Mouse (Mus musculus): Measurements from ENCODE around the gene Ublcp1.

The Ublcp1 gene

GRCm38 (mm10) chr11:44470432-44471336, at the start of gene Ublcp1:
Gene Ublcp1 (minus strand): TSS chr11:44470498.
- in situ Hi-C loops (cut with MboI; ENCODE audit: unreplicated experiment in 2 of 2) = loop anchor here in 1 of 2 experiments (5.0 kb wide), 1 partner anchor 107 kb away; no protein-coding TSS in a partner anchor

GRCm38 (mm10) chr11:44519096-44519949, 49.0 kb upstream of the Ublcp1 start:
- in situ Hi-C loops (cut with MboI; ENCODE audit: unreplicated experiment in 2 of 2) = loop anchor here in 1 of 2 experiments (5.0 kb wide), 1 partner anchor 42 kb away; no protein-coding TSS in a partner anchor

- in situ Hi-C loops (cut with MboI; ENCODE audit: unreplicated experiment in 2 of 2) = loop anchor here in 1 of 2 experiments (5.0 kb wide), 1 partner anchor 41 kb away; no protein-coding TSS in a partner anchor
These were observed 48.2 kb upstream of the Ublcp1 start, which contains the start of gene Rnf145 for GRCm38 (mm10) chr11:44518281-44519095. Gene Rnf145 (plus strand): TSS chr11:44518964.

- in situ Hi-C loops (cut with MboI; ENCODE audit: unreplicated experiment in 2 of 2) = loop anchor here in 1 of 2 experiments (5.0 kb wide), 1 partner anchor 40 kb away; no protein-coding TSS in a partner anchor
These were observed 47.4 kb upstream of the Ublcp1 start for GRCm38 (mm10) chr11:44517561-44518280.

- in situ Hi-C loops (cut with MboI; ENCODE audit: unreplicated experiment in 2 of 2) = loop anchor here in 1 of 2 experiments (5.0 kb wide), 1 partner anchor 39 kb away; no protein-coding TSS in a partner anchor
These were observed 46.1 kb upstream of the Ublcp1 start for GRCm38 (mm10) chr11:44516362-44516761.

DNA sequence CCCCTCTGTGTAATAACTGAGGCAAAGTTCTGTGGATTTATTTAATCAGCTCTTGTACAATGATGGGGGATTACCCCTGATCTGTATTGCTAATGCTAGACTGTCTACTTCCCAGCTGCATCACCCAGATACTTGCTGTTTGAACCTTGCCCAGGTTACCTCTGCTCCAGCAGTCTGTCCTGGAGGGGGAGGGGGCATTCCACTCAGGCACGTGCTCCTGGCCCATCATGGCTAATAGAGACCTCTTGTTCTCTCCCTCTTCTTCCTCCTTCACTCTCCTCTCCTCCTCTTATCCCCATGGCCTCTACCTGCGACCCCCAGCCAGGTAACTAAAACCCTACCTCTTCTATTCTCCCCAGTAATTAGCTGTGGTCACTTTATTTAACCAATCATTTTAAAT, 44.4 kb upstream of the Ublcp1 start:
- in situ Hi-C loops (cut with MboI; ENCODE audit: unreplicated experiment in 2 of 2) = loop anchor here in 1 of 2 experiments (5.0 kb wide), 1 partner anchor 37 kb away; no protein-coding TSS in a partner anchor

GRCm38 (mm10) chr11:44513026-44513422, 42.7 kb upstream of the Ublcp1 start:
- in situ Hi-C loops (cut with MboI; ENCODE audit: unreplicated experiment in 2 of 2) = no loop called here

GRCm38 (mm10) chr11:44512044-44513025, 42.0 kb upstream of the Ublcp1 start:
- in situ Hi-C loops (cut with MboI; ENCODE audit: unreplicated experiment in 2 of 2) = no loop called here

DNA sequence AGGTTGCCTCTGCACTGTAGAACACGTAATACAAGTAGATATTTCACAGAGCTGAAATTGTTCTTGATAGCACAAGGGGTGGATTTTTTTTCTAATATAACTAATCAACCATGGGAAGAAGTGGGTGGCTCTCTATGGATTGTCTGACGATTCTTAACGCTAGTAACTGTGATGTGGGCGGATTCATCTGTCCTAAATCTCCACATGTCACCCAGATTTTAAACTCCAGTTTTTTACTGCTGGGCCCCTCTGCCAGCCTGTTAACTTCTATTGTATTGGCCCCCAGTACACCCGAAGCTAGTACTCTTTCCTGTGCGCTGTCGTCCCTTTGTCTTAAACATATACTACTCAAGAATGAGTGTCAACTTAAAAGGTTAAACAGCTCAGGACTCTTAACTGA, 40.1 kb upstream of the Ublcp1 start:
- in situ Hi-C loops (cut with MboI; ENCODE audit: unreplicated experiment in 2 of 2) = no loop called here

DNA sequence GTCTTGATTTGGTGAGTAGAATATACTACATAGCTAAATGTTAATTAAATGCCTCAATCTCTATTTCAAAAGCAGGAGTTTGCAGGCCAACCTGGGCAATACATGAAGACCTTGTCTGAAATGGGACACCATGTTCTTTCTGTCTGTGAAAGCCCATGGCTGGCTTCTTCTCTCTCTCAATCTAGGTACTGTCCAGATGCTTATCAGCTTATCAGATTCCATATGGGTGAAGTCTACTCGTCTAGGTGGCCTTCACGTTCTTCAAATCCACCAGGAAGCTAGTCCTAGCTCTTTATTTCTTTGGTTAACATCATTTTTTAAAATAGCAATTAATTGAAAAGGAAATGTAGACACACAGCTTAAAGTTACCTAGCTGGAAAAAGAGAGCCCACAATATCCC, 39.6 kb upstream of the Ublcp1 start:
- in situ Hi-C loops (cut with MboI; ENCODE audit: unreplicated experiment in 2 of 2) = no loop called here

DNA sequence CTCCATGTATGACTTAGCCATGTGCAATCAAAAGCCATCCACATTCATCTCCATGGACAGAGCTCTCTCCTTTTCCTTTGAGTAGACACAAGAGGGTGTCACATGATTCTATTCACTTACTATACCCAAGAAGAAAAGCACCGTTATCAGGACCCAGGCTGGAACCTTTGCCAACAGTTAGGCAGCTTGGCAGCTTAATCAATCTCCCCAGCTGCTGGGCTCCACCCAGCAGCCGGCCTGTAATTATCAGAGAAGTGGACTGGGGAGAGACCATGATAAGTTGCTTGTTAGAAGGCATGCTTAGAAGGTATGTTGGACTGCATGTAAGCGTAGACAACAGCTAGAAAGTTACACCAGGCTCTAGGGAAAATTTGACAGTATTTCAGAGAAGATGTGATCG, 38.6 kb upstream of the Ublcp1 start:
- in situ Hi-C loops (cut with MboI; ENCODE audit: unreplicated experiment in 2 of 2) = no loop called here

- in situ Hi-C loops (cut with MboI; ENCODE audit: unreplicated experiment in 2 of 2) = no loop called here
These were observed 34.5 kb upstream of the Ublcp1 start for GRCm38 (mm10) chr11:44504761-44505160.

- in situ Hi-C loops (cut with MboI; ENCODE audit: unreplicated experiment in 2 of 2) = no loop called here
These were observed 33.8 kb upstream of the Ublcp1 start for GRCm38 (mm10) chr11:44504146-44504545.

GRCm38 (mm10) chr11:44502931-44503330, 32.6 kb upstream of the Ublcp1 start:
- in situ Hi-C loops (cut with MboI; ENCODE audit: unreplicated experiment in 2 of 2) = no loop called here

DNA sequence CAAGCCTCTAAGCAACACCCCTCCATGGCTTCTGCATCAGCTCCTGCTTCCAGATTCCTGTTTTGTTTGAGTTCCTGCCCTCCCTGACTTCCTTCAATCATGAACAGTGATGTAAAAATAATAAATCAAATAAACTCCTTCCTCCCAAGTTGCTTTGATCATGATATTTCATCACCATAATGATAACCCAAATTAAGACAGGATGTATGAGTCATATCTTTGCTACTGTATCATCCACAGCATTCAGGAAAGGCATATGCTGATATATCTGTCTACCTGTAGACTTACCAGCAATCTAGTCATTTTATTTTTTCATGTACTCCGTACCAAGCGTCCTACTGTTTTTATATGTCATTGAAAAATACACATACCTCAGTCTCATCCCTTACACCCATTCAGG, 31.2 kb upstream of the Ublcp1 start:
- in situ Hi-C loops (cut with MboI; ENCODE audit: unreplicated experiment in 2 of 2) = no loop called here

DNA sequence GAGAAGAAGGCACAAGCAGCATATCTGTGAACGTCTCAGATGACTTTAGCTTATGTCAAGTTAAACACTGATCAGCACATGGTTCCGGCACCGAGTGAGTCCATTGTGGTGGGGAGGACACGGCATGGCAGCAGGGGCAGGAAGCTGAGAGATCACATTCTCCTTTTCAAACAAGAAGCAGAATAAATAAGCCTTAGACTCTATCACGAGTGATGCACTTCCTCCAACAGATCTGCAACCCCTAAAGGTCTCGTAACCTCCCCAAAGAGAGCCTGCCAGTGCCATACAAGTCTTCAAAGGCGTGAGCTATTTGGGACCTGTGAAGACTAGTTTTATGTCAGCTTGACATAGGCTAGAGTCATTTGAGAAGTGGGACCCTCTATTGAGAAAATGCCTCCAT, 30.7 kb upstream of the Ublcp1 start:
- in situ Hi-C loops (cut with MboI; ENCODE audit: unreplicated experiment in 2 of 2) = no loop called here

GRCm38 (mm10) chr11:44498412-44499272, 28.3 kb upstream of the Ublcp1 start:
- in situ Hi-C loops (cut with MboI; ENCODE audit: unreplicated experiment in 2 of 2) = no loop called here
